Mouse (Mus musculus): Measurements from ENCODE around the gene Art5. TPM values are rescaled to one million over a fixed set of nuclear protein-coding genes. Genes with fewer than 3 reads are reported as not detected.
A peak's percentile ranks its signal among the peaks of the same experiment; 100 is the strongest.

Gene Art5
- total and polyA plus RNA-seq, 3 experiments = 13.9 to 18.3 (median 15.7) TPM

- no peak for DNase-seq
- no peaks in the 10 kb centered on the region for H3K79me2 ChIP-seq (replicated peaks; ENCODE audit: control insufficient read depth, insufficient read depth, low read length)
- no peaks in the 10 kb centered on the region for H3K36me3 ChIP-seq (ENCODE audit: control insufficient read depth, insufficient read depth, low read length)
- no peak overlapping the region for H3K4me3 ChIP-seq
- intact Hi-C loops (cut with DNase I) = no loop called here
- no peaks in the 10 kb centered on the region for H3K27me3 ChIP-seq (ENCODE audit: control insufficient read depth, insufficient read depth, low read length)
- H3K4me1 ChIP-seq (ENCODE audit: control insufficient read depth, insufficient read depth, low read length) = no peaks in the 10 kb centered on the region
- no peak for TF ChIP-seq CTCF (IDR thresholded peaks at IDR 0.05)
- TF ChIP-seq EP300 (IDR thresholded peaks at IDR 0.05; ENCODE audit: insufficient read depth, low read depth, low read length) = no peak
- no peak for TF ChIP-seq POLR2A (IDR thresholded peaks at IDR 0.05; ENCODE audit: insufficient read depth, low read depth, low read length)
- H3K9ac ChIP-seq (ENCODE audit: low read depth, low read length) = no peak overlapping the region
- 87% methylated on average over 8 of the region's 8 CpGs for WGBS
- H3K27ac ChIP-seq = no peak overlapping the region
Measured at GRCm38 (mm10) chr7:102080311-102080710, 29.0 kb downstream of the Art5 start.

DNA sequence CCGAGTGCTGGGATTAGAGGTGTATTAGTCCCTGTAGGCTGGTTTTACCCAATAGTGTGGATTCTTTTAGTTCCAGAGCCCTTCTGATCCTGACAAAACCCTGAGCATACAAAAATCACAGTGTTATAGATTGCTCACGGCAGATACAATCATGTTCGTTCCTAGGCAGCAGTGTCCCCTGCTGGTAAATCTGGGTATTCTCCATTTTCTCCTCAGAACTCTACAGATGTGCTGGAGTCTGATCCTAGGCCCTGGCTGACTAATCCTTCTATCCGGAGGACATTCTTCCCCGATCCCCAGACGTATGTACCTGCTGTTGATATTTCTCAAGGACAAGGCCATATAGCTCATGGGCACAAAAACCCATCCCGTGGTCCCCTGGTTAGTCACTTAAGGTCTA, 30.8 kb downstream of the Art5 start:
- no peak for DNase-seq
- H3K4me1 ChIP-seq (ENCODE audit: control insufficient read depth, insufficient read depth, low read length) = no peaks in the 10 kb centered on the region
- no peaks in the 10 kb centered on the region for H3K27me3 ChIP-seq (ENCODE audit: control insufficient read depth, insufficient read depth, low read length)
- no peaks in the 10 kb centered on the region for H3K36me3 ChIP-seq (ENCODE audit: control insufficient read depth, insufficient read depth, low read length)
- H3K4me3 ChIP-seq = no peak overlapping the region
- no peaks in the 10 kb centered on the region for H3K79me2 ChIP-seq (replicated peaks; ENCODE audit: control insufficient read depth, insufficient read depth, low read length)
- intact Hi-C loops (cut with DNase I) = loop anchor here (5.0 kb wide), 3 partner anchors 81 to 421 kb away; partner anchors contain the start of genes Lrrc51 and Numa1
- peak; percentile 80 for TF ChIP-seq CTCF (IDR thresholded peaks at IDR 0.05)
- no peak for TF ChIP-seq POLR2A (IDR thresholded peaks at IDR 0.05; ENCODE audit: insufficient read depth, low read depth, low read length)
- no peak for TF ChIP-seq EP300 (IDR thresholded peaks at IDR 0.05; ENCODE audit: insufficient read depth, low read depth, low read length)
- 73% methylated on average over 7 of the region's 7 CpGs for WGBS
- no peak overlapping the region for H3K9ac ChIP-seq (ENCODE audit: low read depth, low read length)
- H3K27ac ChIP-seq = no peak overlapping the region

GRCm38 (mm10) chr7:102076714-102077296, 32.5 kb downstream of the Art5 start:
- intact Hi-C loops (cut with DNase I) = loop anchor here (2.0 to 5.0 kb wide), 4 partner anchors 80 to 420 kb away; partner anchors contain the start of genes Lrrc51 and Numa1
- no peak for DNase-seq
- WGBS = 80% methylated on average over 7 of the region's 7 CpGs
- TF ChIP-seq CTCF (IDR thresholded peaks at IDR 0.05) (peak; percentile 75), POLR2A (IDR thresholded peaks at IDR 0.05; ENCODE audit: insufficient read depth, low read depth, low read length) (no peak)
- Histone ChIP-seq H3K4me1 (ENCODE audit: control insufficient read depth, insufficient read depth, low read length) (no peaks in the 10 kb centered on the region), H3K9ac (ENCODE audit: low read depth, low read length) (no peak overlapping the region), H3K79me2 (replicated peaks; ENCODE audit: control insufficient read depth, insufficient read depth, low read length) (no peaks in the 10 kb centered on the region), H3K36me3 (ENCODE audit: control insufficient read depth, insufficient read depth, low read length) (no peaks in the 10 kb centered on the region), H3K27me3 (ENCODE audit: control insufficient read depth, insufficient read depth, low read length) (no peaks in the 10 kb centered on the region), H3K27ac (no peak overlapping the region), H3K4me3 (no peak overlapping the region)

DNA sequence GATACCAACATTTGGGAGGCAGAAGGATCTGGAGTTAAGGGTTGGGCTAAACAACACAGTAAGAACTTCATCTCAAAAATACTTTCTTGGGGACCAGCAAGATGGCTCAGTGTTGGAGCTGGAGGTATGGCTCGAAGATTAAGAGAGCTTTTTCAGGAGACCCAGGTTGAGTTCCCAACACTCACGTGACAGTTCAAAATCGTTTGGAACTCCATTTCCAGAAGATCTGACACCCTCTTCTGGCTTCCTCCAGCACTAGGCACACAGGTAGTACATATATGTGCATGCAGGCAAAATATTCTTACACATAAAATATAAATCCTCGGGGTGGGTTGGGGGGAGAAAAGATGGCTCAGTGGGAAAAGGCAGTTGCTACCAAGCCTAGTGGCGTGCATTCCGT, 42.9 kb downstream of the Art5 start:
- Histone ChIP-seq H3K27ac (no peak overlapping the region; the same call in 1 of the 2 replicates), H3K4me3 (peak overlapping the region; percentile 65), H3K27me3 (ENCODE audit: control insufficient read depth, insufficient read depth, low read length) (no peaks in the 10 kb centered on the region), H3K79me2 (replicated peaks; ENCODE audit: control insufficient read depth, insufficient read depth, low read length) (peaks cover 2% of the 10 kb centered on the region; the same call in 1 of the 2 replicates), H3K36me3 (ENCODE audit: control insufficient read depth, insufficient read depth, low read length) (peaks cover 8% of the 10 kb centered on the region), H3K9ac (ENCODE audit: low read depth, low read length) (no peak overlapping the region), H3K4me1 (ENCODE audit: control insufficient read depth, insufficient read depth, low read length) (peaks cover 4% of the 10 kb centered on the region)
- intact Hi-C loops (cut with DNase I) = no loop called here
- TF ChIP-seq POLR2A (IDR thresholded peaks at IDR 0.05; ENCODE audit: insufficient read depth, low read depth, low read length) (no peak), EP300 (IDR thresholded peaks at IDR 0.05; ENCODE audit: insufficient read depth, low read depth, low read length) (no peak), CTCF (IDR thresholded peaks at IDR 0.05) (no peak)
- no peak for DNase-seq
- 54% methylated on average over 6 of the region's 6 CpGs for WGBS

DNA sequence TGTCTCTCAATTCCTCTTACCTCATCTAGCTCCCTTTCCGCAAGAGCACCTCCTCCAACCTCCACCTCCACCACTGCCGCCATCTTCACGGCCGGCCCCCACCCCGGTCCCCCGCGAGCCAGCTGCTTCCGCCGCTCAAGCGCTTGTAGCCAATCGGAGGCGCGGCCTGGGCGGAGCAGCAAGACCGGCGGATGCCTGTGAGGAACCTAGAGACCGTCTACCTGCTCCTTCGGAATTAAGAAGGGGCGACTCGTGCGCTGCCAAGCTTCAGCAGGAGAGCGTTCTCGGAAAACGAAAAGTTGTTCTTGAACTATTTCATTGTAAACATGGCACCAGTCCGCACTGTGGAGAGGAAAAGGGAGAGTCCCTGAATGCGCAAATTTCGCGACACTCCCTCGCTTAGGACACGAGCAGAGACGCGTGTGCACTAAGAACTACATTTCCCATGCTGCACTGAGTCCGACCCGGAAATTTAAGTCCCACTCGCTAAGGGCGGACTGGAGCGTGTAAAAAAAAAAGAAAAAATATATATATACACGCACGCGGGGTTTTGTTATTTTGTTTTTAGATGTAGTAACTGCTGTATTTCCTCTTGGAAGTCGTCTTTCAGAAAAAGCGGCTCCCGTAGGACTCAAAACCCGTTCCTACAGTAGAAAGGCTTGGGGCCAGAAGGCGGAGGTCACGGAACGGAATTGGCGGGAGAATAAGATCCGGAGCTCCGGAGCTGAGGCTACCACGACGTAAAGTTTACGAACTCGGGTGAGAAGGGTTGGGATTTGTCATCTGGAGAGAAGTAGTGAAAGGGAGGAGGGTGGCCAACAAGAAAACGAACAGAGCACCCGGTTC, 44.0 kb downstream of the Art5 start, which contains the start of the genes Rnf121, Xndc1 and Xntrpc:
TSS of gene Rnf121 (minus strand) at position 424 of the 846 bp plus-strand sequence.
TSS of gene Xndc1 (plus strand) at position 466 of the 846 bp plus-strand sequence.
TSS of gene Xntrpc (plus strand) at position 668 of the 846 bp plus-strand sequence.
- Histone ChIP-seq H3K79me2 (replicated peaks; ENCODE audit: control insufficient read depth, insufficient read depth, low read length) (peaks cover 2% of the 10 kb centered on the region; the same call in 1 of the 2 replicates), H3K27ac (peak within 1 kb of the TSS; percentile 85), H3K27me3 (ENCODE audit: control insufficient read depth, insufficient read depth, low read length) (no peaks in the 10 kb centered on the region), H3K36me3 (ENCODE audit: control insufficient read depth, insufficient read depth, low read length) (peaks cover 8% of the 10 kb centered on the region), H3K4me1 (ENCODE audit: control insufficient read depth, insufficient read depth, low read length) (peaks cover 4% of the 10 kb centered on the region), H3K9ac (ENCODE audit: low read depth, low read length) (peak within 1 kb of the TSS; percentile 80), H3K4me3 (peak within 1 kb of the TSS; percentile 65)
- peak; percentile 93 to 96 for DNase-seq
- intact Hi-C loops (cut with DNase I) = loop anchor here (2.0 kb wide), 1 partner anchor 130 kb away; the partner anchor contains the start of gene Numa1
- TF ChIP-seq EP300 (IDR thresholded peaks at IDR 0.05; ENCODE audit: insufficient read depth, low read depth, low read length) (peak; percentile 58), POLR2A (IDR thresholded peaks at IDR 0.05; ENCODE audit: insufficient read depth, low read depth, low read length) (peak; percentile 69; the same call in 1 of the 2 replicates), CTCF (IDR thresholded peaks at IDR 0.05) (no peak)
- WGBS = under 1% methylated on average over 56 of the region's 56 CpGs

Data from heart, adult 2 months (tissue).